Mouse (Mus musculus) layer of hippocampus, adult 8-10 months (tissue): ENCODE measurements at regions not wholly inside any gene's neighbourhood (a gene's known extent, or its start where the extent isn't known, plus 50 kb on each side); places are given as distances from the start of the nearest gene placed in this dataset.
"Not testable (repeated sequence)": the region's sequence is repeated elsewhere in the genome, so short reads cannot be mapped to it uniquely, and the experiment has no call there.

ENCODE experiments used
- DNase-seq, 2 experiments: peaks; one replicate each; pipeline ENCODE4 v3.0.0; 2022; ENCODE audit warnings: low spot score in 2 of 2

DNA sequence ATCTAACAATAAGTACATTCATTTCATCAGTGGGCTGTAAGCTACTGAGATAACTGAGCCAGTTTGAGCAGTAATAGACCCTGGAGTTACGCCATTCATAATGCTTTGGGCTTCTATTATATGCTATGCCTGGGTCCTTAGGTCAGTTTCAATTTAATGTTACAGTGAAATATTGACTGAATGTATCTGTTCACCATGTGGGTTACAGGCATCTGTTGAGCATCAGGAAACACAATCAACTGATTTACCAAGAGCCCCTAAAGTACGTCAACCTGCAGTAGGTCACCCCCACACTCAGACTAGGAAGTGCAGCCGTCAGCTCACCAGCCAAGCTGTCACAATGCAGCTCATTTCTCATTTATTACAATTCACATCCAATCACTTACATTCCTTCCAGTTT lies 183.5 kb downstream of the Lyplal1 start:
- no peak for DNase-seq

- no peak for DNase-seq
Observed at GRCm38 (mm10) chr1:185937026-185937425, 180.1 kb downstream of the Lyplal1 start.

- DNase-seq = no peak
Observed at GRCm38 (mm10) chr1:185939914-185940313, 177.2 kb downstream of the Lyplal1 start.

DNA sequence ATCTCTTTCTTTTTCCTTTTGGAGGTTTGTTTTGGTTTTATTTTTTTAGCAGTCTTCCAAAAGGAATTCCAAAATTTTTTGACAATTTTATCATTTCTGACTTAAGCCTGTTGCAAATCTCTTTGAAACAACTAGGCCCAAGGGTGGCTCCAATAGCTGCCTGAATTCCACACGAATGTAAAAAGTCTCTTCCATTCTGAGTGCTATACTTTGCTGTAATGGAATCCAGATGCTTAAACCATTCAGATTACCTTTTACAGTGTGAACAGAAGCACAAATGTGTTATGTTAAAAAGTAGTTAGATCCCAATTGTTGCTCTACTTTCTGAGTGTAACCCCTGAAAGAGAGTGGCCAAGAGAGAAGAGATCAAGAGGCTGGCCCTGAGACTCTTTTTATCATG lies 176.6 kb downstream of the Lyplal1 start:
- DNase-seq = no peak

DNA sequence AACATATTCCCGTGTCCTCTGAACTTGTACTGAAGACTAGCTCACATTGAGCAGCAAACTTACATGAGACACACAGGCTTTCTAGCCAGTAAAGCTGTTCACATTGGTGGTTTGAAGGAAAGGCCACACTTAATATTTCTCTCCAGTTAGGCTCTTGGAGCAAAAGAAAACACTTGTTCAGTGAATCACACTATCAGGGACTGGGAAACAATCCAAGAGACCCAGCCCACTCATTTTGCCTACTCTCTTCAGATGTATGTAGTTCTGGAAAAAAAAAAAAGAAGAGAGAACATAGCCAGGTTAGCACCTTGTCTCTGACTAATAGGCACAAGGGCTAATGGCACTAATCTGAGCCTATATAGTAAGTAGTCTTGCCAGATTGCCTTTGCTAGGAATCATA lies 165.9 kb downstream of the Lyplal1 start:
- DNase-seq = peak in 1 of 2 experiments; percentile 10

DNA sequence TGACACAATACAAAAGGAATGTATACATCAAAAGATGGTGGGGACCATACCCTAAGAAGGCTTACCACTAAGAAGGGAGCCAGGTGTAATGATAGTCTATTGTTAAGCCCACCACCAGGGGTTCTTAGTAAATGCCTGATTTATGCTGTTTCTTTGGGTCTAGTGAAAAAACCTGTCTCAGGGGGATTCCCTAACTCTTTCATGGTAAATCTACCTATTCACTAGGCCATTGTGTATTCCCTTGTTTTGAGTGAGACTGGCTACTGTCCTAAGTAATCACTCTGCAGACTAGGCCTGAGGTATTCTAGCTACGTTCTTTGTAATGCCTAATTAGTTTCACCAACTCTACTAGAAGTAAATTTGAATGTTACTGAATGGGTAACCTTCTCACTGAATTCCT lies 161.3 kb downstream of the Lyplal1 start:
- DNase-seq = not testable (repeated sequence)

DNA sequence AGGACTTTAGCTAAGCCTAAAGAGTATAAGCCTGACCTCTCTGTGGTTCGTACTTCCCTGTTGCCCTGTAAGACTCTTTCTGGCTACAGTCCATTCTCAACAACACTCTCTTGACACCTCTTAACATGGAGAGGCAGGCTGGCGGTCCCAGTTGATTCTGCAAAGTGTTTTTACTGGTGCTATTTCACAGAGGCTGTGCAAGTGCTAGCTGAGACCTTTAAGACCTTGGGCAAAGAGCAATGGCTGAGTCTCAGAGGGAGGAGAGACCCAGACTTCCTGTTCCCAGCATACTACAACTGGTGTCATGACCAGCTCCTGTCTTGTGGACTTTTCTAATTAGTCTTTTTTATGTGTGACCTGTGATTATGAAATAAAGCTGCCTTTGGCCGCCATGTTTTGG lies 159.6 kb downstream of the Lyplal1 start:
- no peak for DNase-seq

- DNase-seq = no peak
Observed at GRCm38 (mm10) chr1:185958276-185958675, 158.8 kb downstream of the Lyplal1 start.

- DNase-seq = no peak
Observed at GRCm38 (mm10) chr1:185962606-185963005, 154.5 kb downstream of the Lyplal1 start.

DNA sequence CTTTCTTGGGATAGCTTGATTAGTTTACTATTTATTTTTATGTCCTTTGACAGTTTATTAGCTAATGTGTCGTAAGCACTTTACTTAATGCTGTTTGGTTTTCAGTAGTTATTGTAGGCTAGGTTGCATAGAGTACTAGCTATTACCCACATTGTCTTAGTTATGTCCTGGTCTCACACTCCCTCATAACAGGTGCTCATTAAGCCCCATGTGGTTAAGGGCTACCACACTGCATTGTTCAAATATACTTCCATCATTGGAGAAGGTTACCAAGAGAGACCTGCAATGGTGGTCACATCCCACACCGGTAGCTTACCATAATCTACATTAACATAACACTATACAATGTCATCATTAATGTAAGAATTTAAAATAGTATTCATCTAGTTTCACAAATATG lies 153.3 kb downstream of the Lyplal1 start:
- no peak for DNase-seq

- no peak for DNase-seq
Observed at GRCm38 (mm10) chr1:185964426-185964825, 152.7 kb downstream of the Lyplal1 start.

- no peak for DNase-seq
Observed at GRCm38 (mm10) chr1:185967227-185967626, 149.9 kb downstream of the Lyplal1 start.

GRCm38 (mm10) chr1:185967816-185968215 lies 149.3 kb downstream of the Lyplal1 start:
- DNase-seq = no peak

GRCm38 (mm10) chr1:185968642-185969041 lies 148.5 kb downstream of the Lyplal1 start:
- no peak for DNase-seq

GRCm38 (mm10) chr1:185969231-185969630 lies 147.9 kb downstream of the Lyplal1 start:
- no peak for DNase-seq

DNA sequence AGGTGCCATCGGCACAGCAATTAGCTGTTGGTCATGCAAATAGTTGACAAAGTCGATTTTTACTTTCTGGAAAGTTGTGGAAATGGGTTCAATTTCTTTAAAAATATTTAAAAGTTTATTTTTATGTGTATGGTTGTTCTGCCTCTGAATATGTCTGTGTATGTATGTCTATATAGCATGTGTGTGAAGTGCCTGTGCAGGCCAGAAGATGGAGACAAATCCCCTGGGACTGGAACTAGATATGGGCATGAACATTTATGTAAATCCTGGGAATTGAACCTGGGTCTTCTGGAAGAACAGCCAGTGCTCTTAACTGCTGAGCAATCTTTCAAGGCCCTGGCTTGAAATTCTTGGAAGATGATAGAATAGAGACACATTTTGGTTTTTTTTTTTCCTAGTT lies 140.0 kb downstream of the Lyplal1 start:
- no peak for DNase-seq

DNA sequence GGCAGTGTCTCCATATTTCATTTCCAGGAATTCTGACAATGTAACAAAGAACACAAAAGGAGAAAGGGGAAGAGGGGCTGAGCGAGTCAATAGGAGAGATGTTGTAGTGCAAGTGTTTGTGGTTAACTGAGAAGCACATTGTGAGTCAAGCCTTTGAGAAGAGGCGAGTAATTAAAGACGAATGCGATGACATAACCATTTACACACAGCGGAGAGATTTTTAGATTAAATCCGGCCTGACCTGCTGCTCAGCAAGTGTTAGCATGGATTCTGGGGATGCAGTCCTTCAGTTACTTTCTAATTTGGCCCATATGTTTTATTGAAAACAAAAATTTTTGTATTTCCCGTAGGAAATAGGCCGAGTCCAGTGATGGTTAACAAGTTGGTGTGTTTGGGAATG lies 127.7 kb downstream of the Lyplal1 start:
- DNase-seq = no peak

GRCm38 (mm10) chr1:186000066-186000465 lies 117.0 kb downstream of the Lyplal1 start:
- DNase-seq = not testable (repeated sequence)

DNA sequence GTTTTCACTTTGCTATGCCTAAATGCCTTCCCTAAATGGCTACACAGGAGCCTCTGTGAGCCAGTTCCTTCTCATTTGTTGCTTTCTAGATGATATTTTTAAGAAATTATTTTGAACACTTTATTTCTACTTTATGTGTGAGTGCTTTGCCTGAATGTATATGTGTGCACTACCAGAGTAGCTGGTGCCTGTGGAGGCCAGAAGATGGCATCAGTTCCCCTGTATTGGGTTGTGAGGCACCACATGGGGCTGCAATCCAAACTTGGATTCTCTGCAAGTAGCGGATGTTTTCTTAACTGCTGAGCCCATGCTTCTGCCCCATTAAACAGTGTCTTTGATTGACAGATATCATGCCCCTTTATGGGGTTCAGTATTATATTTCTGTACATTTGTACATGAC lies 103.7 kb downstream of the Lyplal1 start:
- no peak for DNase-seq

- no peak for DNase-seq
Observed at GRCm38 (mm10) chr1:186014166-186014565, 102.9 kb downstream of the Lyplal1 start.

DNA sequence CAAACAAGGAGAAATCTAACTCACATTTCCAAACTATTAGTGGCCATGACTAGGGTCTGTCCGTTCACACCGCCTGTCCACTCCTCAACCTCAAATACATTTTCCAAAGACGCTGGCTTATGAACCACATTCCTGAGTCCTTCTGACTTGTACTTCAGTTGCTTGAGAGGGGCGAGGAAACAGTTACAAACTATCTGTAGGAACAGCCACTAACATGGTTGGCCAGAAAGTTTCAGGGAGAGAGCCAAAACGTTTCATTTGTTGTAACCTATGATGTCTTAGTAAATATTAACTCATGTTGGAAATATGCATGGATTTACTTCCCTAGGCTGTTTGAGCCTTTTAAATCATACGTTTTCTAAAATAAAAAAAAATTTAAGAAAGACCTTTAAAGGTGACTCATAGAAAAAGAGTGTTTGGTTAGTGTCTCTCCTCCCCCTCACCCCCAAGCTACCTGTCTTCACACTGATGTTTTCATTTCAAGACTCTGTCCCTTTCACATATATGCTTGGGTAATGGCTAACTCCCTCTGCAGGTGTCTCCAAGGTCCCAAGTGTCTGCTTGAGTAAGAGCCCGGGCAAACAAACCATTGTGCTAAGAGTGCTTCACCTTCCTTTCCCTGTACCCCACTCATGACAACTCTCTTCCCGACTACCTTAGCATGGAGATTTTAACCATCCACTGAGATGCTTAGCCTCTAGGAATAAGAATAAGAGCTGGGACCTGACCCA lies 101.1 kb downstream of the Lyplal1 start:
- DNase-seq = no peak

DNA sequence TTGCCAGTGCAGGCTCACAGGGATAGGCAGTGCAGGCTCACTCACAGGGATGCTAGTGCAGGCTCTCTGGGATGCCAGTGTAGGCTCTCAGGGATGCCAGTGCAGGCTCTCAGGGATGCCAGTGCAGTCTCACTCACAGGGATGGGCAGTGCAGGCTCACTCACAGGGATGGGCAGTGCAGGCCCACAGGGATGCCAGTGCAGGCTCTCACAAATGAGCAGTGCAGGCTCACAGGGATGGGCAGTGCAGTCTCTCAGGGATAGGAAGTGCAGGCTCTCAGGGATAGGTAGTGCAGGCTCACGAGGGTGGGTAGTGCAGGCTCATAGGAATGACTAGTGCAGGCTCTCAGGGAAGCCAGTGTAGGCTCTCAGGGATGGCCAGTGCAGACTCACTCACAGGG lies 99.6 kb downstream of the Lyplal1 start:
- DNase-seq = no peak

GRCm38 (mm10) chr1:186019511-186019910 lies 97.6 kb downstream of the Lyplal1 start:
- no peak for DNase-seq

DNA sequence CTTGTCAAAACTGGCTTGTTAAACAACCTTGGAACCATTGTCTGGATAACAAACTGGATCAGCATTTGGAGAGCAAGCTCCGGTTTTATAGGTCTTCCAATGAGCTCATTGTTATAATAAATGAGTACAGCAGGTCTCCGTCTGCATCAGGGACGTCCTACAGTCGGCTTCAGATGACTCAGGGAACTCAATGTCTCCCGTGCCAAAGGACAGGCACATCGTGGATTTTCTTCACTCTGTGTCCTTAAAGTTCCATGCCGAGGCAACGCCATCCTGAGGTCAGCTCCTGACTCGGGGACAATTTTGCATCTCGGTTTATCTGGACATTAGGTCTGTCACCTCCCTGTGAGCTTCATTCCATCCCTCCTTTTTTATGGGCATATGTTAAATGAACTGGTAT lies 85.2 kb downstream of the Lyplal1 start:
- no peak for DNase-seq
